In the genomic region with DNA sequence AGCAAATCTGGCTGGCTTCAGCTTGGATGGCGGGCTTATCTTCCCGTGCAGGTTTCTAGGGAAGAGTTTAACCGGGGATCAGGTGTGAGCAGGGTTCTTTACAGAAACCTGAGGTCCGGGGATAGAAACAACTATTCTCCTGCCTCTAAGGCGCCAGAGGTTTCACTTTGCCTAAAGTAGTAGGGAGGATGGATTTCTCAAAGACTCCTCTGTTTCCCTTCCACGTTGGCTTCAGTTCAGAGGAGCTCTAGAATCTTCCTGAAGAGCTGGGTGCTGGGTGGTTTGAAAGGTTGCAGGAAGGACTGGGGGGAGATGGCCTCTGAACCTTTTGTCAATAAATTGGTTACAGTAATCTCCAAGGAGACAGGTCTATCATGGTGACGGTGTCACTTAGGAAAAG, we compare ENCODE assay signal across 8 mouse cellular contexts. TPM values are rescaled to one million over a fixed set of nuclear protein-coding genes. Genes with fewer than 3 reads are reported as not detected.
DNase-seq lines count a peak whose midpoint lies in the region; ATAC-seq and TF ChIP-seq lines count a peak whose summit lies in the region.

No protein-coding gene starts in this region.

- no peak for TF ChIP-seq EP300 in lung, postnatal 0 days (IDR thresholded peaks at IDR 0.05)
- no peak for TF ChIP-seq EP300 in stomach, postnatal 0 days (optimal IDR thresholded peaks at IDR 0.05)

- no peak overlapping the region for H3K27ac ChIP-seq in lung, postnatal 0 days (ENCODE audit: low read length)
- no peak overlapping the region for H3K27ac ChIP-seq in liver, embryonic 12.5 days
- H3K27ac ChIP-seq in stomach, postnatal 0 days (replicated peaks), result no peak overlapping the region

- H3K4me3 ChIP-seq in lung, postnatal 0 days (ENCODE audit: low read depth, low read length), result peak overlapping the region; percentile 93
- 0 out of 2 replicates have a peak overlapping the region, but pooled peaks have one; percentile 63 for H3K4me3 ChIP-seq in liver, embryonic 12.5 days
- H3K4me3 ChIP-seq in stomach, postnatal 0 days (ENCODE audit: low read depth, low read length), result peak overlapping the region; percentile 73

- no peak for TF ChIP-seq CTCF in lung, postnatal 0 days (IDR thresholded peaks at IDR 0.05)
- TF ChIP-seq CTCF in stomach, postnatal 0 days (IDR thresholded peaks at IDR 0.05; ENCODE audit: low read depth), result no peak

- no peaks in the 10 kb centered on the region for H3K9me3 ChIP-seq in lung, postnatal 0 days (ENCODE audit: low read length)
- no peaks in the 10 kb centered on the region for H3K9me3 ChIP-seq in liver, embryonic 12.5 days (replicated peaks)
- H3K9me3 ChIP-seq in stomach, postnatal 0 days (ENCODE audit: control insufficient read depth, low read length), result no peaks in the 10 kb centered on the region

- ATAC-seq in lung, postnatal 0 days, result no peak
- ATAC-seq in liver, embryonic 12.5 days, result no peak
- no peak for ATAC-seq in stomach, postnatal 0 days (ENCODE audit: low FRiP score, low TSS enrichment)

- peak overlapping the region; percentile 92 for H3K4me2 ChIP-seq in lung, postnatal 0 days (replicated peaks; ENCODE audit: low read depth, low read length)
- peak overlapping the region; percentile 72 for H3K4me2 ChIP-seq in liver, embryonic 12.5 days
- H3K4me2 ChIP-seq in stomach, postnatal 0 days (replicated peaks; ENCODE audit: low read depth), result peak overlapping the region; percentile 87

- peak overlapping the region; percentile 36; the same call in 1 of the 2 replicates for H3K9ac ChIP-seq in lung, postnatal 0 days (replicated peaks; ENCODE audit: low read depth)
- H3K9ac ChIP-seq in liver, embryonic 12.5 days, result no peak overlapping the region
- H3K9ac ChIP-seq in stomach, postnatal 0 days (ENCODE audit: low read length), result peak overlapping the region; percentile 91

- H3K36me3 ChIP-seq in lung, postnatal 0 days (ENCODE audit: insufficient read depth, low read length), result no peaks in the 10 kb centered on the region
- H3K36me3 ChIP-seq in liver, embryonic 12.5 days, result no peaks in the 10 kb centered on the region
- no peaks in the 10 kb centered on the region for H3K36me3 ChIP-seq in stomach, postnatal 0 days (ENCODE audit: control insufficient read depth, insufficient read depth, low read length)

- WGBS in lung, postnatal 0 days, result 42% methylated on average over 7 of the region's 7 CpGs
- WGBS in liver, embryonic 12.5 days (ENCODE audit: insufficient replicate concordance), result 33% methylated on average over 7 of the region's 7 CpGs
- 42% methylated on average over 7 of the region's 7 CpGs for WGBS in stomach, postnatal 0 days

- peak; percentile 27 for DNase-seq in cerebellum, adult 9-11 months
- no peak for DNase-seq in cerebellum, adult 11 months
- DNase-seq in lung, postnatal 0 days (ENCODE audit: low spot score), result peak; percentile 10
- no peak for DNase-seq in lung, adult 18-20 months
- DNase-seq in stomach, postnatal 0 days (ENCODE audit: low spot score), result no peak
- no peak for DNase-seq in MN1 (ENCODE audit: low spot score)
- no peak for DNase-seq in urinary bladder, postnatal 14 days (ENCODE audit: low spot score)

- peaks cover 21% of the 10 kb centered on the region for H3K4me1 ChIP-seq in lung, postnatal 0 days (ENCODE audit: insufficient read depth, low read depth, low read length)
- H3K4me1 ChIP-seq in liver, embryonic 12.5 days, result peaks cover 26% of the 10 kb centered on the region
- H3K4me1 ChIP-seq in stomach, postnatal 0 days (replicated peaks; ENCODE audit: control insufficient read depth, insufficient read depth), result peaks cover 5% of the 10 kb centered on the region; the same call in 1 of the 2 replicates

- H3K27me3 ChIP-seq in lung, postnatal 0 days (replicated peaks; ENCODE audit: insufficient read depth, low read length), result no peaks in the 10 kb centered on the region
- peaks cover 78% of the 10 kb centered on the region for H3K27me3 ChIP-seq in liver, embryonic 12.5 days (replicated peaks)
- H3K27me3 ChIP-seq in stomach, postnatal 0 days (ENCODE audit: control insufficient read depth, insufficient read depth, low read length), result no peaks in the 10 kb centered on the region

RNA-seq across cellular contexts. Expression of a gene that starts 1.8 kb away (rescaled TPM):
- 1.2 and 1.4 TPM in 2 replicates for polyA plus RNA-seq in lung, postnatal 0 days (2015; fragmentation: Nextera tagmentation; extraction: Ambion mirVana)
- 0.17 and 0.25 TPM in 2 replicates for polyA plus RNA-seq in liver, embryonic 12.5 days (2016; fragmentation: Nextera tagmentation; extraction: Ambion mirVana)
- polyA plus RNA-seq in stomach, postnatal 0 days (2015; fragmentation: Nextera tagmentation; extraction: Ambion mirVana), result 0.63 and 0.65 TPM in 2 replicates

Comparison
In these comparisons a context has a peak if more than half of its experiments do, and no peak if none do; other contexts are left out.
1. DNase-seq: peak in cerebellum, adult 9-11 months (single experiment) and lung, postnatal 0 days (single experiment); none in cerebellum, adult 11 months (single experiment), lung, adult 18-20 months (0 of 2), stomach, postnatal 0 days (single experiment), MN1 (single experiment) and urinary bladder, postnatal 14 days (single experiment).
2. Peak in every context shown above with its lines, with median percentiles within 50 percentile points of each other: H3K4me2 ChIP-seq and H3K4me3 ChIP-seq.